Mouse (Mus musculus) lung, embryonic 14.5 days (tissue): ENCODE data around the gene Gnai2. TPM values are rescaled to one million over a fixed set of nuclear protein-coding genes. Genes with fewer than 3 reads are reported as not detected.

Source experiments
- ATAC-seq: fragments of 200-750 bp; cut with Nextera tagmentation; 2 replicates; pipeline ENCODE4 v1.8.0; 2017; ENCODE audit warnings: mild to moderate bottlenecking, moderate TSS enrichment, moderate library complexity; ENCODE audit not compliant: insufficient read depth
- DNase-seq: peaks from one replicate; pipeline ENCODE4 v3.0.0-alpha.2; 2015
- H3K27ac ChIP-seq: fragments of 300-500 bp; sonication (generic); 2 replicates; pipeline ENCODE4 v1.5.1; 2014; ENCODE audit warnings: low read depth, mild to moderate bottlenecking, moderate library complexity
- H3K27me3 ChIP-seq: fragments of 300-500 bp; sonication (generic); 2 replicates; pipeline ENCODE4 v1.6.1; 2014; ENCODE audit warnings: low read length, control low read depth; ENCODE audit not compliant: insufficient read depth
- H3K36me3 ChIP-seq: fragments of 300-500 bp; sonication (generic); 2 replicates; pipeline ENCODE4 v1.6.1; 2014; ENCODE audit warnings: control low read depth; ENCODE audit not compliant: insufficient read depth
- H3K4me1 ChIP-seq: fragments of 300-500 bp; sonication (generic); 2 replicates; pipeline ENCODE4 v1.6.1; 2014; ENCODE audit warnings: antibody characterized with exemption, control low read depth; ENCODE audit not compliant: insufficient read depth
- H3K4me2 ChIP-seq: fragments of 300-500 bp; sonication (generic); 2 replicates; pipeline ENCODE4 v1.6.1; 2014; ENCODE audit warnings: mild to moderate bottlenecking
- H3K4me3 ChIP-seq: fragments of 300-500 bp; sonication (generic); 2 replicates; pipeline ENCODE4 v1.5.1; 2014; ENCODE audit warnings: low read depth, low read length
- H3K9ac ChIP-seq: fragments of 300-500 bp; sonication (generic); 2 replicates; pipeline ENCODE4 v1.6.1; 2014
- H3K9me3 ChIP-seq: fragments of 300-500 bp; sonication (generic); 2 replicates; pipeline ENCODE4 v1.6.1; 2016; ENCODE audit warnings: low read depth, low read length, control low read depth
- CTCF ChIP-seq: IDR thresholded peaks from 2 replicates; pipeline ENCODE4 v1.5.1; 2016; ENCODE audit warnings: antibody characterized with exemption, low read depth
- WGBS: fragments of 180-500 bp; shearing (Covaris S2); extraction: QIAGEN DNeasy Blood & Tissue Kit; methylation state at CpG from one replicate; pipeline ENCODE4 v1.1.7; 2014; 5-methylcytosine and 5-hydroxymethylcytosine counted together
- polyA plus RNA-seq: library from polyadenylated mRNA; unstranded; fragments of >200 nt; fragmentation: Nextera tagmentation; extraction: Ambion mirVana; gene quantifications from 2 replicates; pipeline ENCODE4 v1.2.1, GENCODE M21; 2014

Gene Gnai2
- polyA plus RNA-seq, 1 experiment from 2014 or later = 419 TPM

GRCm38 (mm10) chr9:107676302-107676701 lies 41.1 kb upstream of the Gnai2 start:
- H3K27ac ChIP-seq = no peak overlapping the region
- peak overlapping the region; percentile 27 for H3K4me3 ChIP-seq
- no peaks in the 10 kb centered on the region for H3K36me3 ChIP-seq
- WGBS = 1% methylated on average over 25 of the region's 25 CpGs
- no peaks in the 10 kb centered on the region for H3K4me1 ChIP-seq
- DNase-seq = peak; percentile 49
- H3K27me3 ChIP-seq = peaks cover 31% of the 10 kb centered on the region
- H3K9ac ChIP-seq = peak overlapping the region; percentile 33
- TF ChIP-seq CTCF = no peak
- no peaks in the 10 kb centered on the region for H3K9me3 ChIP-seq
- ATAC-seq = peak; percentile 44
- peak overlapping the region; percentile 60 for H3K4me2 ChIP-seq

GRCm38 (mm10) chr9:107675671-107676301 lies 40.6 kb upstream of the Gnai2 start:
- H3K4me1 ChIP-seq = no peaks in the 10 kb centered on the region
- peak overlapping the region; percentile 60 for H3K4me2 ChIP-seq
- 1% methylated on average over 39 of the region's 39 CpGs for WGBS
- H3K27me3 ChIP-seq = peaks cover 31% of the 10 kb centered on the region
- H3K4me3 ChIP-seq = peak overlapping the region; percentile 27
- TF ChIP-seq CTCF = peak; percentile 91
- ATAC-seq (peak; percentile 66), DNase-seq (peak; percentile 86)
- peak overlapping the region; percentile 26 for H3K9ac ChIP-seq
- H3K27ac ChIP-seq = no peak overlapping the region
- no peaks in the 10 kb centered on the region for H3K9me3 ChIP-seq
- H3K36me3 ChIP-seq = no peaks in the 10 kb centered on the region

- Histone ChIP-seq H3K4me2 (no peak overlapping the region), H3K27ac (no peak overlapping the region), H3K36me3 (no peaks in the 10 kb centered on the region), H3K4me3 (no peak overlapping the region), H3K9ac (no peak overlapping the region), H3K4me1 (no peaks in the 10 kb centered on the region), H3K9me3 (no peaks in the 10 kb centered on the region), H3K27me3 (peaks cover 31% of the 10 kb centered on the region)
- 55% methylated on average over 9 of the region's 9 CpGs for WGBS
- TF ChIP-seq CTCF = no peak
- DNase-seq = no peak
- ATAC-seq = no peak; the same call in 1 of the 2 replicates
Observed at GRCm38 (mm10) chr9:107674609-107675429, 39.7 kb upstream of the Gnai2 start.

- H3K9ac ChIP-seq = no peak overlapping the region
- no peak for DNase-seq
- H3K9me3 ChIP-seq = no peaks in the 10 kb centered on the region
- WGBS = 53% methylated on average over 5 of the region's 5 CpGs
- peaks cover 12% of the 10 kb centered on the region; the same call in 1 of the 2 replicates for H3K4me1 ChIP-seq
- no peak for ATAC-seq
- TF ChIP-seq CTCF = no peak
- H3K4me2 ChIP-seq = no peak overlapping the region
- H3K27ac ChIP-seq = no peak overlapping the region
- no peaks in the 10 kb centered on the region for H3K36me3 ChIP-seq
- peaks cover 23% of the 10 kb centered on the region for H3K27me3 ChIP-seq
- no peak overlapping the region for H3K4me3 ChIP-seq
Observed at GRCm38 (mm10) chr9:107670259-107670658, 35.1 kb upstream of the Gnai2 start.

- H3K9ac ChIP-seq = no peak within 1 kb of the TSS
- no peak within 1 kb of the TSS; the same call in 1 of the 2 replicates for H3K27ac ChIP-seq
- H3K27me3 ChIP-seq = peaks cover 21% of the 10 kb centered on the region
- ATAC-seq (no peak), DNase-seq (no peak)
- no peak within 1 kb of the TSS for H3K4me2 ChIP-seq
- H3K36me3 ChIP-seq = no peaks in the 10 kb centered on the region
- no peak for TF ChIP-seq CTCF
- peaks cover 12% of the 10 kb centered on the region; the same call in 1 of the 2 replicates for H3K4me1 ChIP-seq
- WGBS = 84% methylated on average over 9 of the region's 9 CpGs
- H3K9me3 ChIP-seq = no peaks in the 10 kb centered on the region
- H3K4me3 ChIP-seq = no peak within 1 kb of the TSS
Observed at GRCm38 (mm10) chr9:107669480-107669945, 34.3 kb upstream of the Gnai2 start, which contains the start of gene Slc38a3. Gene Slc38a3, minus strand, starts transcription at chr9:107669530.

GRCm38 (mm10) chr9:107668916-107669315 lies 33.7 kb upstream of the Gnai2 start:
- no peaks in the 10 kb centered on the region for H3K36me3 ChIP-seq
- WGBS = 48% methylated on average over 3 of the region's 3 CpGs
- no peak overlapping the region for H3K4me3 ChIP-seq
- peaks cover 21% of the 10 kb centered on the region for H3K27me3 ChIP-seq
- H3K4me2 ChIP-seq = no peak overlapping the region
- TF ChIP-seq CTCF = no peak
- no peak overlapping the region for H3K27ac ChIP-seq
- H3K4me1 ChIP-seq = peaks cover 12% of the 10 kb centered on the region; the same call in 1 of the 2 replicates
- no peak overlapping the region for H3K9ac ChIP-seq
- ATAC-seq (no peak), DNase-seq (no peak)
- H3K9me3 ChIP-seq = no peaks in the 10 kb centered on the region

- Histone ChIP-seq H3K27ac (no peak overlapping the region), H3K4me3 (no peak overlapping the region), H3K9ac (no peak overlapping the region), H3K36me3 (no peaks in the 10 kb centered on the region), H3K4me2 (peak overlapping the region; percentile 86), H3K9me3 (no peaks in the 10 kb centered on the region), H3K27me3 (peaks cover 21% of the 10 kb centered on the region), H3K4me1 (peaks cover 12% of the 10 kb centered on the region; the same call in 1 of the 2 replicates)
- DNase-seq (no peak), ATAC-seq (no peak)
- TF ChIP-seq CTCF = no peak
- 30% methylated on average over 8 of the region's 8 CpGs for WGBS
Observed at GRCm38 (mm10) chr9:107668011-107668410, 32.8 kb upstream of the Gnai2 start.
